Mouse (Mus musculus): ENCODE data around the gene Trappc6b. TPM values are rescaled to one million over a fixed set of nuclear protein-coding genes. Genes with fewer than 3 reads are reported as not detected.

The Trappc6b gene
- total RNA-seq, 2 experiments from 2014 or later, result 46.4 to 60.7 TPM

- intact Hi-C loops (cut with DNase I), result no loop called here
- H3K27ac ChIP-seq, result no peak overlapping the region
- no peak for DNase-seq
- no peak for TF ChIP-seq CTCF (IDR thresholded peaks at IDR 0.05)
- H3K4me3 ChIP-seq, result no peak overlapping the region
These were observed 20.4 kb downstream of the Trappc6b start for GRCm38 (mm10) chr12:59040851-59041250.

DNA sequence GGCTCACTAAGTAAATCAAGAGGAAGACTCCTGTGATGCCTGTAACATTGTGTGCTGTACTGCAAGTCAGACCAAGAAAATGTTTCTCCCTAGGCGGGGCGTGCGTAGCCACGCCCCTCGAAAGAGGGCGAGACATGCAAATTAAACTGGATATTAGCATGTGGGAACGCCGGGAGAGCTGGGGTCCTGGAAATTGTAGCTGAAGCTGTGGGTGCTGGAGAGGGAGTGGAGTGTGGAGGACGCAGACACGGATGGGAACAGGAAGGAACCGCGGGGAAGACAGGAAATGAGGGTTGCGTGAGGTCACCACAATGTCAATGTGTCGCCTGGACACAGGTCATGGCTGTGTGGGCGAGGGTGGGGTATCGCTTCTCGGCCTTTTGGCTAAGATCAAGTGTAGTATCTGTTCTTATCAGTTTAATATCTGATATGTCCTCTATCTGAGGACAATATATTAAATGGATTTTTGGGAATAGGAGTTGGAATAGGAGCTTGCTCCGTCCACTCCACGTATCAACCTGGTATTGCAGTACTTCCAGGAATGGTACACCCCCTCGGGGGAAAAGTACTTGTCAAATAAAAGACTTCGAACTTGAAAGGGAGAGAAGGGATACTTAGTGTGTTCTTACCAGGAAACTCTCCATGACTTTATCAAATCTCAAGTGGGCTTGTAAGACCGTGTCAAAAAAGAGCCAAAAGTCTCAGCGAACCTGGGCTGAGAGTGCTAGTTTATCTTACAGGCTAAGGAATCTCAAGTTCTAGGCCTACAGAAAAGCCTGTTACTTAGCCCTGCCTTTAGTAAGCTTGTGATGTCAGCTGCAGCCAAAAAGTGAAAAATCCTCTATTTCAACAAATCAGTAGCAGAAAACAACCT is 21.1 kb downstream of the Trappc6b start:
- peak overlapping the region; percentile 63 for H3K27ac ChIP-seq
- peak overlapping the region; percentile 38 for H3K4me3 ChIP-seq
- DNase-seq, result peak; percentile 17
- TF ChIP-seq CTCF (IDR thresholded peaks at IDR 0.05), result no peak
- intact Hi-C loops (cut with DNase I), result no loop called here

GRCm38 (mm10) chr12:59039162-59039970 is 21.9 kb downstream of the Trappc6b start:
- Histone ChIP-seq H3K4me3 (no peak overlapping the region), H3K27ac (0 out of 2 replicates have a peak overlapping the region, but pooled peaks have one; percentile 63)
- no peak for DNase-seq
- intact Hi-C loops (cut with DNase I), result no loop called here
- TF ChIP-seq CTCF (IDR thresholded peaks at IDR 0.05), result no peak

DNA sequence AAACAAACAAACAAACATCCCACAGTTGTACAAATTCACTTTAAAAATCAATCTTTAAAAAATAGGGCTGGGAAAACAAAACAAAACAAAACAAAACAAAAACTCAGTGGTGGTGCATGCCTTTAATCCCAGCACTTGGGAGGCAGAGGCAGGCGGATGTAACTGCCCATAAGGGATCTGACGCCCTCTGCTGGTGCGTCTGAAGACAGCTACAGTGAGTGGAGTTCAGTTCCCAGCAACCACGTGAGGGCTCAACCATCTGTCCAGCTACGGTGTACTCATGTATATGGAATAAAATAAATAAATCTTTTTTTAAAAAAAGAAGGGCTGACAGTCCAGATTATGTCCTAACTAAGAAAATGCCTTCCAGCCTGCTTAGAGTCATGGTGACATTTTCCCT is 29.2 kb downstream of the Trappc6b start:
- intact Hi-C loops (cut with DNase I), result no loop called here
- TF ChIP-seq CTCF (IDR thresholded peaks at IDR 0.05), result peak; percentile 42; the same call in 1 of the 2 replicates
- DNase-seq, result no peak
- H3K4me3 ChIP-seq, result no peak overlapping the region
- H3K27ac ChIP-seq, result no peak overlapping the region

DNA sequence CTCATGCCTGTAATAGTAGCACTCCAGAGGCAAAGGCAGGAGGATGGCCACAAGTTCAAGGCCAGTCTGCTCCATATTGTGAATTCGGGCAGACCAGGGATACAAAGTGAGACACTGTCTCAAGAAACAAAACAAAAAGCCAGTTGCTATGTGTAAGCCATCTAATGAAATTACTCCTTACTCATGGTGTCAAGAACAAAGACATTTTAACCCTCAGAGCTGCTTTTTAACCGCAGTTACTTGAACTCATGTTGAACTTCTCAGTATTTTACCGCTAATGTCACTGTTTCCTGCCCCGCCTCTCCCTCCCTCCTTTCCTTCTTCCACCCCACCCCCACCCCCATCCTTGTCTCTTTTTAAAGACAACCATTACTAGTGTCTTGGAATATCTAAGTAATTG is 40.0 kb downstream of the Trappc6b start:
- Histone ChIP-seq H3K4me3 (no peak overlapping the region), H3K27ac (no peak overlapping the region)
- TF ChIP-seq CTCF (IDR thresholded peaks at IDR 0.05), result no peak
- intact Hi-C loops (cut with DNase I), result no loop called here
- no peak for DNase-seq

GRCm38 (mm10) chr12:59019891-59020290 is 41.4 kb downstream of the Trappc6b start:
- Histone ChIP-seq H3K27ac (no peak overlapping the region), H3K4me3 (no peak overlapping the region)
- DNase-seq, result no peak
- intact Hi-C loops (cut with DNase I), result no loop called here
- TF ChIP-seq CTCF (IDR thresholded peaks at IDR 0.05), result no peak

- H3K4me3 ChIP-seq, result no peak overlapping the region
- no peak overlapping the region for H3K27ac ChIP-seq
- intact Hi-C loops (cut with DNase I), result no loop called here
- DNase-seq, result no peak
- TF ChIP-seq CTCF (IDR thresholded peaks at IDR 0.05), result no peak
These were observed 43.3 kb downstream of the Trappc6b start for GRCm38 (mm10) chr12:59017970-59018369.

DNA sequence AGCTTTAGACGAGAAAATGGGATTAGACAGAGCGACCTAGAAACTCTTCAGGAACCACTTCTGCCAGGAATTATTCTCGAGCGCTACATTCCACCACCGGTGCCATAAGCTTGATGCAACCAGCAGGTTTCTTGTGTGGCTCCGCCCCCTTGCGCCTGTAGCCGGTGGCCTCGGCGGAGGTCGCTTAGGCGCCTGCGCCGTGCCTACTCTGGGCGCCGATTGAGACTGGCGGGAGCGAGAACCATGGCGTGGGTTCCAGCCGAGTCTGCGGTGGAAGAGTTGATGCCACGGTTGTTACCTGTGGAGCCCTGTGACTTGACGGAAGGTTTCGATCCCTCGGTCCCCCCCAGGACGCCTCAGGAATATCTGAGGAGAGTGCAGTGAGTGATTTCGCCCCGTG is 48.0 kb downstream of the Trappc6b start, which contains the start of gene Gemin2:
Gene Gemin2 (plus strand): TSS at position 160 of the 400 bp plus-strand sequence.
- peak; percentile 95 for DNase-seq
- peak within 1 kb of the TSS; percentile 95 for H3K27ac ChIP-seq
- peak; percentile 20; the same call in 1 of the 2 replicates for TF ChIP-seq CTCF (IDR thresholded peaks at IDR 0.05)
- intact Hi-C loops (cut with DNase I), result loop anchor here (2.0 to 5.0 kb wide), 3 partner anchors 48 to 204 kb away; partner anchors contain the start of genes Fbxo33 and Trappc6b
- peak within 1 kb of the TSS; percentile 99 for H3K4me3 ChIP-seq

- intact Hi-C loops (cut with DNase I), result loop anchor here (2.0 to 5.0 kb wide), 3 partner anchors 48 to 205 kb away; partner anchors contain the start of genes Fbxo33 and Trappc6b
- Histone ChIP-seq H3K27ac (peak overlapping the region; percentile 95), H3K4me3 (peak overlapping the region; percentile 99)
- no peak for TF ChIP-seq CTCF (IDR thresholded peaks at IDR 0.05)
- DNase-seq, result no peak
These were observed 48.6 kb downstream of the Trappc6b start for GRCm38 (mm10) chr12:59012710-59013091.

DNA sequence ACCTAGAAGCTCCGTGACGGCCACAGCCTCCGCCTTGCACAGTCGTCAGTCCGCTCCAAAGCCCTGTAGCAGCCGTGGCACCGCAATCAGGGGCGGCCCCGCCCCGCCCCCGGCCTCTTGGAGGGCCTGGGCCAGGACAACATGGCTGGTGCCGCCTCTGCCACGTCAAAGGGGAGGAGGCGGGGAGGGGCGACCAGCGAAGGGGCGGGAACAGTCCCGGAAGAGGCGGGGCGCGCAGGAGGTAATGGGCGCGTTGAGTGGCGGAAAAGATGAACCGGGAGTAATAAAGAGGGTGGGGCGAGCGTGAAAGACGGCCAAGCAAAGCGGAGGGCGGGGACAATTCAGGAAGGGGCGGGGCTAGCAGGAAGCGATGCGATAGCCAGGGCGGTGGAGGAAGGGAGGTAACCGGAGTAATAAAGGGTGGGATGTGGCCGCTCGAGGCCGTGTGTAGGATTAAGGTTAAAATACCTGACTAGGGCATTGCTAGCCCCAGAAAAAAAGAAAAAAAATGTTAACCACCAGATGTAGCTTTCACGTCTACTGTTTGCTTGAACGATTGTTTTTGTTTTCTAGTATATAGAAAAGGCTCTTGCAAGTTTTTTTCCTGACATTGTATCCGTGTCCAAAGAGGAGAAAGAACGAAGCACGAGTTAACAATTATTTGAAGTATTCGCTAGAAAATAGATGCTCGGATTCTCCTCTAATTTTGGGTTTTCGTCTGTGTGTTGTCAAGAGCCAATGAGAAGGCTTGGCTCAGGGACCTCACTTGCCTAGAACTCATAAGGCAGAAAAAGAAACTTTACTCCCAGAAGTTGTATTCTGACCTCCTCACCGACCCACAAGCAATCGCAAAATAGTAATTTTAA is 49.2 kb downstream of the Trappc6b start, which contains the start of gene Sec23a:
Gene Sec23a (minus strand): TSS at position 174 of the 866 bp plus-strand sequence.
- Histone ChIP-seq H3K4me3 (peak within 1 kb of the TSS; percentile 99), H3K27ac (peak within 1 kb of the TSS; percentile 98)
- no peak for TF ChIP-seq CTCF (IDR thresholded peaks at IDR 0.05)
- DNase-seq, result peak; percentile 99
- intact Hi-C loops (cut with DNase I), result loop anchor here (2.0 to 5.0 kb wide), 3 partner anchors 49 to 205 kb away; partner anchors contain the start of genes Fbxo33 and Trappc6b

- DNase-seq, result no peak
- Histone ChIP-seq H3K27ac (peak overlapping the region; percentile 98), H3K4me3 (peak overlapping the region; percentile 99)
- no peak for TF ChIP-seq CTCF (IDR thresholded peaks at IDR 0.05)
- intact Hi-C loops (cut with DNase I), result loop anchor here (5.0 kb wide), 1 partner anchor 206 kb away; the partner anchor contains the start of gene Fbxo33
These were observed 49.9 kb downstream of the Trappc6b start for GRCm38 (mm10) chr12:59011275-59011843.

Data from gastrocnemius, adult 2 months (tissue).